Mouse (Mus musculus) small intestine, adult 10 weeks (tissue): ENCODE data around the gene Dnajc17. TPM values are rescaled to one million over a fixed set of nuclear protein-coding genes. Genes with fewer than 3 reads are reported as not detected.

Source experiments
- polyA plus RNA-seq: library from polyadenylated mRNA; stranded (reverse); fragments of 350-450 nt; fragmentation: Illumina TruSeq; extraction: RNeasy Lipid Tissue Mini Kit (QIAGEN cat#74804); gene quantifications from one replicate; pipeline ENCODE4 v1.2.3, GENCODE M21; 2014; ENCODE audit warnings: low replicate concordance

Gene Dnajc17
- polyA plus RNA-seq, result not detected

DNA sequence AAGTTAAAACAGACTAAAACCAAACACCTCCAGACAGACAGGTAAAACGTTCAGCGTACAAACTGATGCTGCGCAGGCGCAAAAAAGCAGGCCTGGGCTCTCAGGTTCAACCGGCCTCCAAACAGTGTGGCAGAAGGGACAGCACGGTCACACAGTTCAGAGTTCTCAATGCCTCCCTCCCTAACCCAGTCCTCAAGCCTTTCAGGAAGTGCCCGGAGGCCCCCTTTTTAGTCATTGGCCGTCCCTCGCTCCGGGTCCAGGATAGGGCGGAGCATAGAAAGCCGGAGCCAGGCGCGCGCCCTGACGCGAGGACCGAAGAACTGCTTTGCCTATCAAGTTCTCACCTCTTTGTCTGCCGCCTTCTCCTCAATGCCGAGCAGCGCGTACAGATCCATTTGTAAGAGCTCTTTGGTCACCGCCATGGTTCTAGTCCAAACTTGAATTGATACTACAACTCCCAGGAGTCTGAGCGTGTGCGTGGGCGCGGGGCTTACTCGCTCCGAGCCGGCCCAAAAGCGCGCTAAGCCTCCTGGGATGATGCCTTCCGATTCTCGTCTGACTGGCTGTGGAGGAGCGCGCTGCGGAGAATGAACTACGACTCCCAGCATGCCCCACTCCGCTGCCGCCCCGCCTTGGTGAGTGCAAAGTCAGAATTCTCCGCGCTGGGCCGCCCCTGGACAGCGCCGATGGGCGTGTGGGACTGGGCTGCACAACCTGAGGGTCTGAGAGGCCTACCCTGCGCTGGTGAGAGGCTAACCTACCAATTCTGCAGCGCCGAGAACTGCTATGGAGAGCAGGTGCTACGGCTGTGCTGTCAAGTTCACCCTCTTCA lies at the start of gene Dnajc17, which contains the start of gene Zfyve19:
Gene Dnajc17, minus strand, starts transcription at position 452 of the 832 bp plus-strand sequence.
Gene Zfyve19, plus strand, starts transcription at position 274 of the 832 bp plus-strand sequence.

DNA sequence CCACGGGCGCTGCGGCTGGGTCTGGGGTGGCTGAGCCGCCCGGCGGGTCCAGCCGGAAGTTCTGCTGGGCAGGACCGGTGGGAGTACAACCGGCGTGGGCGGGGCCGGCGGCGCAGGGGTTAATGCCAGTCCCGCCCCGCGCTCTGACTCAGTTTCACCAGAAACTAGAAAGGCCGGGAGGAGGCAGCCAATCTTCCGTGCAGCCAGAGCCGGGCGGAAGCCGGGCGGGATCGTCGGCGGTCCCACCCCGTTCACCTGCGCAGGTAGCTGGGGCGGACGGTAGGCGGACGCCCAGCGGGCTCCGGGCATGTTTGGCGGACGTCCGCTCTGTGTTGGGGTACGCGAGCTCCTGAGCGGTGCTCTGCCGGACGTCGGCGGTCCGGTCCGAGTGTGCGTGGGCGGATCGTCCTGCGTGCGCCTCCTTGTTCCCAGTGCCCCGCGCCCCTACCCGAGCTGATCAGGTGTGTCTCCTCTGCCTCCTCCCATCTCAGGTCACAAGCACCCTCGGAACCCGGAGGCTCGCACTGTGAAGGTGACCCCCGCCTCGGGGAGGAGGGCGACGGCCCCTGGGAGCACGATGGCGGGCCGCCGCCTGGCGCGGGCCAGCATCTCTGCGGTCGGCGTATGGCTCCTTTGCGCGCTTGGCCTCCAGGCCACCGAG lies 28.7 kb upstream of the Dnajc17 start, which contains the start of gene Spint1:
Gene Spint1, plus strand, starts transcription at position 153 of the 661 bp plus-strand sequence.

DNA sequence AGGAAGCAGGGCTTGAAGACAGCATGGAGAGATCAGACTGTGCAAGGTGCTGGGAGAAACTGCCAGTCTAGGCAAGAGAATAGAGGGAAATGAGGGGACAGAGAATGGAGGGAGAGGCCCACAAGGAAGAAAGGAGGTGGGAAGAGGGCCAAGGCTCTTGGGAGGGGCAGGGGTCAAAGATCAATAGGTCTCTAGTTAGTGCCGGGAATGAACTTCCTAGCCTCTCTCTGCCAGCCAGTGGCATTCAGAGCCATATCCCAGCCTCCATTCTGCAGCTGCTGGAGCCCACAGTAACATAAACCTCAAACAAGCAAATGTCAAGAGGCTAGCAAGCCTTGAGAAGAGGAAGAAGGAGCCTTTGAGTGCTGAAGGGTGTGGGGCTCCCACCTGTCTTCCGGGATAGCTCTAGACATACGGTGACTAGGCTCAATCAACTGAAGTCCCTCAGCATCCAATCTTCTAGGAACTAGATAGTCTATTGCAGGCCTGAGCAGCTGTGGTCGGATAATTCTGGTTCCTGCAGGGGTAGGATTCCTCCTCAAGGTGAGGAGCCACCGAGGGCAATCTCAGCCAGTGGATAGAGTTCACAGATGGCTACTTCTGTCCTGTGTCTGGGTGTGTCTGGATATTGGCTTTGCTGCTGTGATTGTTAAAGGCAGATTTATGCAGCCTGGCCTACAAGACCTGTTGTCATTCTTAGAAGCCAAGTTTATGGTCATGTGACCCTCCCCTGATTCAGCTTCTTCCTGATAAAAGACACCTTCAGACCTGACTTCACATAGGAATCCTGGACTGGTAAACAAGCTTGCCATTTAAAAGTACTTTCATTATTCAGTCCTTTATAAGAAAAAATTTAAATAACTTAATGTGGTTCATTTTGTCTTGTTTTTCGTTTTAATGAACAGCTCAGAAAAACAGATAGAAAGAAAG lies 21.4 kb upstream of the Dnajc17 start, which contains the start of gene Ppp1r14d:
Gene Ppp1r14d, minus strand, starts transcription at position 132 of the 930 bp plus-strand sequence.

DNA sequence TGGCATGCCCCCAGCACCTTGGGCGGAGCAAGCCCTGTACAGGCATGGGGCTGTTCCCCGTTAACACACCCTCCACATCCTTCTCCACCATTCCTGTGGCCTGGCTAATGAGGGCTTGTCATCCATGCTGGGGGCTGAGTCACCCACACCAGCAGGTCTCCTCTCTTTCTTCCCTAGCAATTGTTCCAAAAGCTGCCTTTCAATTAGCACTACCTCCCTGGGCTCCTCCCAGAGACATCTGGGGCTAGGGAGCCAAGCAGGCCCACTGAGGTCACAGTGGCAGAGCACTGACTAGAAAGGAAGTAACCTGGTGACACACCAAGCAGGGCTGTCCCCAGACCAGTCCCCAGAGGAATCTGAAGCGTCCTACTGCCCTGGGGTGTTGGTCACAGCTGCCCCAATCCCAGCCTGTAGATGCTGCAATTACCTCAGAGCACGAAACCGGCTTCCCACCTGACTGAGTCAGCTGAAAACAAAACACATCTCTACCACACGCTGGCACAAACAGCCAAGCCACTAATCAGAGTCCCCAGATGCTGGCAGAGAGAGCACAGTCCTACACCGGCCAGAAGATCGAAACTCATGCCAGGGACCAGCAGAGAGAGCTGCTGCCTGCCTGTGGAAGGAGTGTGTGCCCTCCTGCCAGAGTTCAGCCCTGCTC lies 34.5 kb downstream of the Dnajc17 start, which contains the start of gene Gm14137:
Gene Gm14137, plus strand, starts transcription at position 519 of the 661 bp plus-strand sequence.

DNA sequence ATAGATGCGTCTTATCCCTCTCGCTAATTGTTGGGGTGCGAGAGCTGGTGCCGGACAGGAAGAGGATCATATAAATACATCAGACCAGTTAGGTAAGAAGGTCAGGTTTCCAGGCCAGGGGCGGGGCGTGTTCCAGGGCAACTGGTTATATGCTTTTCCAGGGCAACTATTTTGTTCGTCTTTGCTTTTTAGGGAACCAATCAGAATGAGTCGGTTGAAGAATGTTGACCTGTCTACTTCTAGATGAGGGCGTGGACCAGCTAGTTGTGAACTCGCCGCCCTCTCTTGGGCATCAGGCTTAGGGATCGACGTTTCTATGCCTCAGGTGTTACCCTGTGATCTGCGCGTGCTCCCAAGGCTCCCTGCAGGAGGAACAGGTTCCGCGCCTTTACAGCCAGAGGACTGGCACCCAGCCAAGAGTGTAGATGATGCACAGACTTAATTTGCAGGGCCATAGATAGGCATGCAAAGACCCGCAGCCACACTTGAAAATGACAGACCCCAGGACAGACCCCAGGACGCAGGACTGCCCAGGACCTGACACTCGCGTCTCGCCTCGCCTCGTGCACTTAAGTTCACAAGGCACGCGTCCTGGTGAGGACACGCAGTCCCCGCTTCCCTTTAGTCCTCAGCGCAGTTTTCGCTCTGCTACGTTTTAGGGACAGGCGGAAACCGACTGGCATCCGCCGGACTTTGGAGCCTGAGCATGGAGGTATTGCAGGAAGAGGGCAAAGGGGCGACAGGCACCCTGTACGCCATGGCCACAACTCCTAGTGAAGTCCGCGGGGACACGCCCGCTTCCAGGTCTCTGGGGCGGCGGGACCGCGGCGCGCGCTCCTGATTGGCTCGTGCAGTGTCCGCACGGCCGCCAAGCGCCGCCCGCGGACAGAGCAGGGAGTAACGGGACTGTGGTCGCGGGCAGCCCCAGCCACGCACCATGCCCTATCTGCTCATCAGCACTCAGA lies 41.4 kb downstream of the Dnajc17 start, which contains the start of gene Gchfr:
Gene Gchfr, plus strand, starts transcription at position 873 of the 965 bp plus-strand sequence.

DNA sequence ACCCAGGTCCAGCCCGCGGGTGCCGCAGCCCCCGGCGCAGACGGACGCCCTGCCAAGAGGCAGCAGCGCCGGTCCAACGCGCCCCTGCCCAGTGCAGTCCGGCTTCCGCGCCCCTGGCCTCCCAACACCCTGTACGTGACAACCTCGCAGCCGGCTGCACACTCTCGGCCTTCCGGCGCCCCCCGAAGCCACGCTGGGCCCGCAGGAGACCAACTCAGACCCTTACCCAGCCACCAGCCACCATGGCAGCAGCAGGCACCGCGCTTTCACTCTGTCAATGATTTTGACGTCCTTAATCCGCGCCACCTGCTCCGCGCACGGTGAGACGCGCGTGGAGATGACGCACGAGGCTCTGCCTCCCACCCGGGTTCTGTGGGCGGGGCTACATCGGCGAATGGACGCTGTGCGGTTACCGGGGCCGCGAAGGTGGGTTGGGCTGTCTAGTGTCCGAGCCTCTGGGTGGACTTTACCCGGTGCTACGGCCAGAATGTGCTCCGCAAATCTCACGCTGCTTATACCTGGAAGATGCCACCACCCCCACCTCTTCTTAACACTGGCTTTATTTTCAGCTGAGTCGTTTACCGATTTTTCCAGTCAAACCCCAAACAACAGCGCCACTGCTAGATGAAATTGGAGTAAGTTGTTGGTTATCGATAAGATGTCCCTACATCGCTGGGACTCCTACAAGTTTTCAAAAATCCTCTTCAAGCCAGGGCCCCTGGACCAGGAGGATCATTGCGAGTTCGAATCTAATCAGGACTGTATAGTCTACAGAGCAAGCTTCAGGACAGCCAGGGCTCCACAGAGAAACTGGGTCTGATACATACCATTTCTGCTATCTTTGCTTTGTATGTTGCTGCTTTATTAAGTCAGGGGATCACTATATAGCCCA lies 51.7 kb downstream of the Dnajc17 start, which contains the start of gene Rmdn3:
Gene Rmdn3, minus strand, starts transcription at position 354 of the 892 bp plus-strand sequence.

Other genes with a start within 250 kb of the Dnajc17 start
- 22.2 TPM for gene Ccdc32, start 179.4 kb downstream of the Dnajc17 start, polyA plus RNA-seq
- 1.7 TPM for gene Rpusd2, start 174.0 kb downstream of the Dnajc17 start, polyA plus RNA-seq
- gene Knl1, start 161.7 kb downstream of the Dnajc17 start, polyA plus RNA-seq, result 14.3 TPM
- 14.0 TPM for gene Rad51, start 96.0 kb downstream of the Dnajc17 start, polyA plus RNA-seq
- gene Rmdn3, start 51.8 kb downstream of the Dnajc17 start, polyA plus RNA-seq, result 154 TPM
- gene Gchfr, start 41.0 kb downstream of the Dnajc17 start, polyA plus RNA-seq, result not detected
- gene Gm14137, start 34.3 kb downstream of the Dnajc17 start, polyA plus RNA-seq, result not detected
- gene Zfyve19, start 178 bp downstream of the Dnajc17 start, polyA plus RNA-seq, result 2.9 TPM
- 40.4 TPM for gene Ppp1r14d, start 21.1 kb upstream of the Dnajc17 start, polyA plus RNA-seq
- gene Spint1, start 28.6 kb upstream of the Dnajc17 start, polyA plus RNA-seq, result 24.6 TPM
- not detected for gene Rhov, start 62.5 kb upstream of the Dnajc17 start, polyA plus RNA-seq
- gene Vps18, start 79.9 kb upstream of the Dnajc17 start, polyA plus RNA-seq, result 0.26 TPM
- gene Dll4, start 117.0 kb upstream of the Dnajc17 start, polyA plus RNA-seq, result 0.30 TPM
- not detected for gene Chac1, start 142.4 kb upstream of the Dnajc17 start, polyA plus RNA-seq